Mouse (Mus musculus) MN1 (cell line): Measurements from ENCODE around the gene Tigd4.
"Not testable (repeated sequence)": the region's sequence is repeated elsewhere in the genome, so short reads cannot be mapped to it uniquely, and the experiment has no call there.

ENCODE experiments used
- DNase-seq: peaks from one replicate; pipeline ENCODE4 v3.0.0-alpha.2; 2016; ENCODE audit warnings: low spot score

The Tigd4 gene

GRCm38 (mm10) chr3:84593274-84593673 is at the start of gene Tigd4:
Gene Tigd4, plus strand, starts transcription at chr3:84593574.
- no peak for DNase-seq

- no peak for DNase-seq
These were observed 46.2 kb upstream of the Tigd4 start for GRCm38 (mm10) chr3:84547177-84547576.

GRCm38 (mm10) chr3:84555780-84556179 is 37.6 kb upstream of the Tigd4 start:
- DNase-seq: no peak

DNA sequence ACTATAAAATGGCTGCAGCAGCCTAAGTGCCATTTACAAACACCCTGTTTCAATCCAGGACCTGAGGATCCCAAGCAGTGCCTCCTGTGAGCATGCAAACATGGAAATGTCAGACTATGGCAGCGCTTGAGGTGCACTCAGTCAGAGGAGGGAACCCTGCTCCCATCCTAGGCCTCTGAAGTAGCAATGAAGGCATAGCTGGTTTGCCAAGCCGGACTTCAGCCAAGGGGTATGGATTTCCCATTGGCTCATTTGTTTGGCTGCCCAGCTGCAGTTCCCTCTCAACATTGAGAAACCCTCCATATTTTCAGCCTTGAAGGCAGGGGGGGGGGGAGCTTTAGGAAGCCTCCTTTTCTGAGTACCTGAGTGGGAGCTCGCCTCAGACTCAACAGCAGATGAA is 35.1 kb upstream of the Tigd4 start:
- no peak for DNase-seq

- DNase-seq: not testable (repeated sequence)
These were observed 30.5 kb upstream of the Tigd4 start for GRCm38 (mm10) chr3:84562911-84563310.

GRCm38 (mm10) chr3:84563415-84563814 is 30.0 kb upstream of the Tigd4 start:
- DNase-seq: no peak

GRCm38 (mm10) chr3:84568540-84568939 is 24.8 kb upstream of the Tigd4 start:
- no peak for DNase-seq

DNA sequence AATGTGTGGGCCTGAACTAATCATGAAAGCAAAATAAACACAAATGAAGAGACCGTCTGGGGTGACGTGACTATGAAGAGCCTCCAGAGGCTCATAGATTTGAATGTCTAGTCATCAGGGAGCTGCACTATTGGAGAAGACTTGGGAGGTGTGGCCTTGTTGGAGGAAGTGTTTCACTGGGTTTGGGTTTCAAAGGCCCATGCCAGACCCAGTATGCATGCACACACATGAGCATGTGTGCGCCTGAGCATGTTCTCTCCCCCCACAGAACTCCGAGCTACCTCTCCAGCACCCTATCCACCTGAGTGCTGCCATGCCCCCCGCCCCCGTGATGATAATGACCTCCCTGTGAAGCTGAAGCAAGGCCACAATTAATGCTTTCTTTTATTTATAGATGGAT is 23.8 kb upstream of the Tigd4 start:
- DNase-seq: no peak

DNA sequence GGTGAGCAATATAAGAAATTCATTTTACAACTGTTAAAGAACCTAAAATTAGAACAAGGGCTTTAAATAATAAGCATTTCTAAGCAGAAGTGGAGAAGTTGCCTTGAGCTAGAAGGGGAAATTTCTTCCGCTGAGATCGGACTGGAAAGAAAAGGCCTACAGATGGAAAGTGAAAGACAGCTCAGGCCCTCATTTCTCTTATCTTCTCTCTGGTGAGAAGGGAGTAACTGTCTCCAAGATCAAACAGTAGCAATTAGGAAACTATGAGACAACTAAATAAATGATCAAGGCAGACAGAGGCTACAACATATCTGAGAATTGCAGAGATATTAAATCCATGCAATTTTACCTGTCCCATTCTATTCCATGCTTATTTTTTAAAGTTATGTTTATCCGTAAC is 22.9 kb upstream of the Tigd4 start:
- DNase-seq: no peak

DNA sequence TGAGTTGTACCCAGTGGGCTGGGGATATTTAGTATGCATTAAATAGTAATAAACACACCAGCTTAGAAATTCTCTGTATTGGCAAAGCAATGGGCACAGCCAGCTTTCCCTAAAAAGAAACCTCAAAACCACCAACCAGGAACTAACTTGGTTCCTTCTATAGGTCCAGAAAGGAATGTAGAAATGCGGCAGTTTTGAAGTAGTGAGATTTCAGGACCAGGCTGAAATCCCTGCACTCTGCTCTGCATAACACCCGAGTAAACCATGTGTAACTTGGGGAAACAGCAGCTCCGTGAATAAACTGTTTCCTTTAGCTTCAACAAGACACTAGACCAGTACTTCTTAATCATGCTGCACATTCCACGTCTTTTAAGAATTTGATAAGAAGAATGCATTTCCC is 12.7 kb upstream of the Tigd4 start:
- no peak for DNase-seq

DNA sequence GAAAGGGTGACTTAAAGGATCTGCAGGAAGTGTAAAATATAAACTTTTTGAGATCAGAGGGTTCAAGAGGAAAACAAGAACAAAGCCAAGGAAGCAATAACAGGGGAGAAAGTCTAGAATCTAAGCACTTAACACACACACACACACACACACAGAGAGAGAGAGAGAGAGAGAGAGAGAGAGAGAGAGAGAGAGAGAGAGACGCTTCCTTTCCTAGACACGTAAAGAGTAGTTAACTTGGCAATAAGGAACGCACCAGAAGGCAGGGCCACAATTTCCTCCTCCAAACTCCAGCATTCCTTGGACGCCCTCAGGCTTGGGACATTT is 11.7 kb upstream of the Tigd4 start:
- no peak for DNase-seq

- peak; percentile 98 for DNase-seq
These were observed 11.1 kb upstream of the Tigd4 start, which contains the start of gene Arfip1 for GRCm38 (mm10) chr3:84582023-84582912. Gene Arfip1, minus strand, starts transcription at chr3:84582625.

- no peak for DNase-seq
These were observed 10.5 kb upstream of the Tigd4 start for GRCm38 (mm10) chr3:84582913-84583276.

DNA sequence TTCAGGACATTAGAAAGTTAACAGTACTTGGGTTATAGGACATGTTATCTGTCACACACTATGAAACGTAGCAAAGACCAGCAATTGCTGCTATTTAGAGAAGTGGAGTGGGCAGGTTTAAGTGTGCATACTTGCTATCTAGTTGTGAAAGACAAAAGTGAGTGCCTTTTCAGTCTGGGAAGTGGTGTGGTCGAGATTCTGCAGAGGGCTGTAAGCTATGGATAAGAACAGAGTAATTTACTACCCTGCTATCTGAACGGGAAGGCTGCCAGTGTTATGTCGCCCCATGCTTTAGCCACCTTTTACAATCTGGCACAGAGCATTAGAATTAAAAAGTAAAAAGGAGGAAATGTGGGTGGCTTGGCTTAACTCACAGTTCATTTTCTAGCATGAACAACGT is 6.6 kb upstream of the Tigd4 start:
- no peak for DNase-seq

- no peak for DNase-seq
These were observed 1.7 kb downstream of the Tigd4 start for GRCm38 (mm10) chr3:84594894-84595676.

DNA sequence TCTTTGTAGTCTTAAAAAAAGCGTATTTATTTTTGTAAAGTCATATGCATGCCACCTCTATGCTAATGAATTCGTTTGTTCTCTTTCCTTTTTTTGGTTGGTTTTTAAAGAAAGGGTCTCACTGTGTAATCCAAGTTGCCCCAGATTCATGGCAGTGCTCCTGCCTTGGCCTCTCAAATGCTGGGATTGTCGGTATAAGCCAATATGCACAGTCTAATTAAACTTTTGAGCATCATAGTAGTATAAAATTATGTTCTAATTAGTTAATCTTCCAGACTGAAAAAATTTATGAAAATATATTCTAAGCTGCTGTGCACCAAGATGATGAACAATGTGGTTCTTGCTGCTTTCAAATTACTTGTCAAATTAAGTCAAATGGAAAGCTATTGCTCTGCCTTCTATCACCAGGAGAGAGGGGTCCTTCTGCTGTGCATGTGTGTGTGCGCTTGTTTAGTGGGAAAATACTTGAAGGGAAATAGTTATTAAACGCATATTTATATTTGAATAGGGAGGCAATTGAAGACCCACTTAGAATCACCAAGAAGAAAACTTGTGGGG is 2.4 kb downstream of the Tigd4 start:
- no peak for DNase-seq

DNA sequence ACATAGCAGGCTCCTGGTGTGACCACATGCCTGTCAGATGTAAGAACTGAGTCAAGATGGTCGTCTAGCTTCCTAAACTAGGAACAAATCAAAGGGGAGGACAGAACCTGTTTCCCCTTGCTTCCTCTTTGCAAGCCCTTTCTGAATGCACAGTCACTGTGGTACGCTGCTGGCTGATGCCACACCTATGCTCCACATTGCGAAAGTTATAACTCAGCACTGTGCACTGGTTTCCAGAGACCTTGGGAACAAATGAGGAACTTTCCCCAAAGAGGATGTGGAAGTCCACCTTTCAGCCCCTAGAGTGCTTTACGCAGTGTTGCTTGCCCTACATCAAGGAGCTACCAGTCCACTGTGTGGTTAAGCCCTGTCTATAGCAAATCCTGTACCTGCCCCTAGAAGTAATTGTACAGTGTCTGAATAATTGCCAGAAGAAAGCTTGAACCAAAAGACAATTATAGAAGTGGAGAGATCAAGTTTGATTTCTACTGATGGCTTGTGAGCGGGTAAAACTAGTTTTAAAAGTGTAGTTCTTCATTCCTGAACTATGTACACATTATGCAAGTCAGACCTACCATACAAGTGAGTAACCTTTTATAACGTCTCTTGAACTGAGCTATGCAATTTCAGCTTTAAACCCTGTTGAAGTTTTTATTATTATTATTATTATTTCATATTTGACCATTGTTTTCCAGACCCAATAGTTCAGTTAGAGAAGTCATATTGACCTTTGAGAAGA is 4.8 kb downstream of the Tigd4 start:
- DNase-seq: no peak

DNA sequence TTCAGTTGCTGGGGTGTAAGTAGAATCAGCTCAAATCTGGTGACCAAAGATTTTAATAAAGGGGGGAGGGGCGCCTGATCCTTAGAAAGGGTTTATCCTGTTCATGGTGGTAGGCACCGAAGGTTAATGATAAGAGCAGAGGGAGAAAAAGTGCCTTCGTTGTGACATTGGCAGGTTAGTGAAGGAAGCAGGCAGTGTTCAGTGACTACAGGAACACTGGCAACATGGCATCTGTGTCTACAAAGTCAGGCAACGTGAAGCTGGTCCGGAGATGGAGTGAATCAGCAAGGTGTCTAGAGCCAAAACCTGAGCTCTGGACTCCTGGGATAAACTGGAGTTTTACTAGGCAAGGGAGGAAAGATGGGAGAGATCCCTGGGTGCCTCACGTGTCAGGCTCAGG is 5.4 kb downstream of the Tigd4 start:
- DNase-seq: no peak

DNA sequence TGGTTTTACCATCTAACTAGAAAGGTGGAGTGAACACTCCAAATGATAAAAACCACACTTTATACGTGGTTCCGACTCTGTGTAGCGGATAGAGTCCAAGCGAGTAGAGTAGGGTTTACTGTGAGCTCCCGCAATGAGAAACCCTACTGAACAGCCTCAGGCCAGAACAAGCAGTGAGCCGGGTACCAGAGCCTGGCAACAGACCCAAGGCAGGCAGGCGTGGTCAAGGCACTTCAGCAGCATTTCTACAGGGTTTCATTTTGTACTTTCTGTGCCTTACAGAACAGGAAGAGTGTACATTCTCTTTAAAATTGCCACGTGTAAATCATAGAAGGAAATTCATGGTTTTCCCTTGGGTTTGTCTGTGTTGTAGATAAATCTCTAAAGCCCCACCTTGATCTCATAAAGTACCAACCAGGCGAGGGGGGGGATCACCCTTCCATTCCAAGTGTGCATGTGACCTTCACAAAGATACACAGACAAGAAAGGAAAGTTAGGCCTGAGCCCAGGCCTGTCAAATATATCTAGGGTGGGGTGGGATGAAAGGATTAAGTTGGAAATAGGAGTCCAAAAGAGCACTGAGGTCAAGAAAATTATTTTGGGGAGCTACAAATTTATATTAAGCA is 8.6 kb downstream of the Tigd4 start:
- DNase-seq: no peak

- no peak for DNase-seq
These were observed 9.4 kb downstream of the Tigd4 start for GRCm38 (mm10) chr3:84602759-84603158.

GRCm38 (mm10) chr3:84603212-84603611 is 9.8 kb downstream of the Tigd4 start:
- DNase-seq: no peak

- no peak for DNase-seq
These were observed 16.9 kb downstream of the Tigd4 start for GRCm38 (mm10) chr3:84610183-84610710.
